Mouse (Mus musculus): ENCODE results near the gene Crb1.

DNA sequence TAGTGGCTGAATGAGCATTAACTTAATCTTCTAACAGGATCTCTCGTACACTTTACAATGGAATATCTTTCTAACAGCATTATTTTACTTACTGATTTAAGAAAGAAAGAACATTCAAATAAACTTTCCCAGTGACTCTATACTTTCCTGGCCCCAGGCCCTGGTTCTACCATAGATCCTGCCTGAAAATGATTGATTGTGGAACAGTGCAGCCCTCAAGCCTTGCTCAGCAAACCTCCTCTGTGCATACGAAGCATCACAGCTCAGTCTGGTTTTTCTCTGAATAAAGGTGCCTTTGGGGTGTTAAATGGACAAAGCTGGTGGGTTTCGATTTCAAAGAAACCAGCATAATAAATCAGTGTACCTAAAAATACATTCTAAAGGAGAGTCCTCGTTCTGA is 153.1 kb downstream of the Crb1 start:
- TF ChIP-seq GATA1 (IDR thresholded peaks at IDR 0.05; ENCODE audit: borderline replicate concordance, low read length) (no peak), CTCF (IDR thresholded peaks at IDR 0.05; ENCODE audit: low read depth, low read length) (no peak), TAL1 (conservative IDR thresholded peaks at IDR 0.05; ENCODE audit: low read depth, low read length) (no peak)

Data from G1E (cell line).